Mouse (Mus musculus): ENCODE results near the gene Ptger3.

Ptger3 gene

GRCm38 (mm10) chr3:157579376-157579775 is 12.7 kb downstream of the Ptger3 start:
- in situ Hi-C loops (cut with MboI; ENCODE audit: low pct_unique_long_range_greater_than_20kb in 1 of 2, low sequenced_read_pairs in 2 of 2, unreplicated experiment in 1 of 2) = no loop called here

DNA sequence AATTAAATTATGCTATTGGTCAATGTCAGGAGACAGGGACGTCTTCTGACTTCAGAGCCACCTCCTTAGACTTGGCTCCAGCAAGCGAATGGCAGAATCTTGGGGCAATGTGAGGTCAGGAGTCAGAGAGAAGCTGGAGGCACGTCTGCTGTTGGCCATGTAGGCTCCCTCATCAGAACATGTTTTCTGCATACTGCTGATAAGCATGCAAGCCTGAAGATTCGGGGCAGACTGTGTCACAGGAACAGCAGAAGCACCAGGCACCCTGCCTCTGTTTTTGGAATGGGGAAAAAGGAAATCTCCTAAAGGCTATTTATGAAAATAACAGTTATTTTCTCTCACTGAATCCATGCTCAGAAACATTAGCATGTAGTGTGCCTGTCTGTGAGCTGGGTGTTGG is 13.6 kb downstream of the Ptger3 start:
- in situ Hi-C loops (cut with MboI; ENCODE audit: low pct_unique_long_range_greater_than_20kb in 1 of 2, low sequenced_read_pairs in 2 of 2, unreplicated experiment in 1 of 2) = no loop called here

DNA sequence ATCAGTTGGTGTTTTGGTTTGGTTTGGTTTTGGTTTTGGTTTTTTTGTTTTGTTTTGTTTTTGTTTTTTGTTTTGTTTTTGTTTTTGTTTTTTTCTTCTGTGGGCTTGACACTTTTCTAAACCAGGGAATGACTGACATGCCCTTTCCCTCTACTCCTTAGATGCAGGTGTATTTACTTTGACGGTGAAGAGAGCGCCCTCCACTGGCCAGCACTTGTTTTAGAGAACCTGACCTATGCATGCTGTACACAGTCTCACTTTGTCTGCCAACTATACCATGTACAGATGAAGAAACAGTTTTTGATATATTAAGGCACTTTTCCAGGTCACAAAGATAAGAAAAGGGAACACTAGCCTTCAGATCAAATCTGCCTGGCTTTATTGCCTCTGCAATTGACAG is 15.1 kb downstream of the Ptger3 start:
- in situ Hi-C loops (cut with MboI; ENCODE audit: low pct_unique_long_range_greater_than_20kb in 1 of 2, low sequenced_read_pairs in 2 of 2, unreplicated experiment in 1 of 2) = no loop called here

DNA sequence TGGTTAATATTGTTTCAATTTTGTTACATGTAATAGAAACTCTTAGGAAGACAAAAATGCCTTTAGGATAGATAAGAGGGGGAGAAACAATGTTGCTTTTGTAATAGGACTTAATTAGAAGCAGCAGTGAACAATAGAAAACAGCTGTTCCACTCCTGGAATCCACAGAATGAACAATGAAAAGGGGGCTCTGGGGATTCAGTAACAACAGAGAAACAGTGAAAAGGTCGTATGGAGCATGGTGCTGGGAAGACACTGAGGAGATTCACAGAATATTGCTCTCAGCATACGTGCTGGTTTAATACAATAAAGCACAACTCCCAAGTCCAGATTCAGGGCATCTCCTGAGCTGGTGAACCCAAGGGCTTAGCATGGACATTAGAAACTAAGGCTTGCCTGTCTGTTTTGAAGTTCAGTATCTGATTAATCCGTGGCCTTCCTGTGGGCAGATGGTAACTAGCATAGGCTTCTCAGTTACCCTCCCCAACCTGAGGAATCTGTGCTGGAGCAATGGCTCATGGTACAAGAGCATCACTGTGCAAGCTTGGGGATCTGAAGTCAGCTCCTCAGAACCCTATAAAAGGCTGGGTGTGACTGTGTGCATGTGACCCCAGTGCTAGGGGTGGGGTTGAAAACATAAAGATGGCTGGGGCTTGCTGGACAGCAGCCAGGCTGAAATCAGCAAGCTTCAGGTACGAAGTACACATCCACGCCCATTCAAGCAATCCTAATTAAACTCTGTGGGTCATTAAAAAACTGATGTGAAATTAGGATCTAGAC is 16.1 kb downstream of the Ptger3 start:
- in situ Hi-C loops (cut with MboI; ENCODE audit: low pct_unique_long_range_greater_than_20kb in 1 of 2, low sequenced_read_pairs in 2 of 2, unreplicated experiment in 1 of 2) = no loop called here

DNA sequence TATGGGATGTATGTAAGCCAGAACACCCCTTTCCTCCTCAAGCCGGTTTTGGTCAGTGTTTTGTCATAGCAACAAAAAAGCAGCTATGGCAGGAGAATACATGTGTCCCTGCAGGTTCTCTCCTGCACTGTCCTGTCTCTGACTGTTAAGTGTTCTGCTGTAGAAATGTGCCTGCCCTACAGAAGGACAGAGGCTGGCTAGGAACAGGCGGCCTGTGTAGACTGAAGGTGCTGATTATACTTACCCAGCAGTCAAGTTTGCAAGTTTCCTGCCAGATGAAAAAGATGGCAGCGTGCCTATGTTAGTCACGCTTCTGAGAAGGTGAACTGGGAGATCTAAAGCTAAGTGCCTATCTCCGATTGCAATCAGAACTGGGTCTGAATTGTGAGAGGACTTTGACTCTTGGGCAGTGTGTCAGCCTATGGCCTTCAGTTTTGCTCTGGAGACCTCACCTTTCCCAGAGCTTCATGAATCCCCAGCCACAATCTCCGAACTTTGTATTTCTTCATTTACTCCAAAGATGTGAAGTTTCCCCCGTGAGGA is 31.2 kb downstream of the Ptger3 start:
- in situ Hi-C loops (cut with MboI; ENCODE audit: low pct_unique_long_range_greater_than_20kb in 1 of 2, low sequenced_read_pairs in 2 of 2, unreplicated experiment in 1 of 2) = no loop called here

- in situ Hi-C loops (cut with MboI; ENCODE audit: low pct_unique_long_range_greater_than_20kb in 1 of 2, low sequenced_read_pairs in 2 of 2, unreplicated experiment in 1 of 2) = no loop called here
Measured at GRCm38 (mm10) chr3:157604684-157605410, 38.2 kb downstream of the Ptger3 start.

DNA sequence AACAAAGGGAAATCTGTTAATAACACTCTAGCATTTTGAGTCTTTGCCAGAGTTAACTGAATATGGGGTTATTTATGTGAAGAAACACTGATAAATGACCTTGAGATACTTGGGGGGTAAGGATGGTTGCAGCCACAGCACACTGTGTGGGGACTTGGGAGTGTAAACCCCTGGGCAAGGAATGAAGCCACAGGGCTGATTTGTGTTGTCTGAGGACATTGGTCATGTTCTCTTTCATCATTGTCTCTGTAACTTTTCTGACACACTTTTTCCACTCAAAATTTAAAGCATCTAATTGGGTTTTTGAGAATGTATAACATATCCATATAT is 38.7 kb downstream of the Ptger3 start:
- in situ Hi-C loops (cut with MboI; ENCODE audit: low pct_unique_long_range_greater_than_20kb in 1 of 2, low sequenced_read_pairs in 2 of 2, unreplicated experiment in 1 of 2) = no loop called here

DNA sequence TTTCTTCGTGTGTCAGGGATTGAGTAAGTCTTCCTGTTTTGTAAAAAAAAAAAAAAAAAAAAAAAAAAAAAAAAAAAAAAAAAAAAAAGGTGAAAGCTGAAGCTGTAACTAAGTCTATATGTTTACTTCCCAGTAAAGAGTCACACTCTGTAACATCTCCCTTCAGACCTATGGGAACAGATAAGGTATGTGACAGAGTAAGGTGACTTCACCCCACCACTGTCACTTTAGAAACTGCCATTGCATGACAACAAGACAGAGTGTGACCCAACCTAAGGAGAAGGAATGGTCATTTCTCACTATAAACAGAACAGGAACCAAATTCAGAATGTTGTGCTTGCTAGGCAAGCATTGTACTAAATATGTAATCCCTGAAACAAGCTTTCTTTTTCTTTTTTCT is 46.9 kb downstream of the Ptger3 start:
- in situ Hi-C loops (cut with MboI; ENCODE audit: low pct_unique_long_range_greater_than_20kb in 1 of 2, low sequenced_read_pairs in 2 of 2, unreplicated experiment in 1 of 2) = no loop called here

GRCm38 (mm10) chr3:157616949-157617348 is 50.3 kb downstream of the Ptger3 start:
- in situ Hi-C loops (cut with MboI; ENCODE audit: low pct_unique_long_range_greater_than_20kb in 1 of 2, low sequenced_read_pairs in 2 of 2, unreplicated experiment in 1 of 2) = no loop called here

DNA sequence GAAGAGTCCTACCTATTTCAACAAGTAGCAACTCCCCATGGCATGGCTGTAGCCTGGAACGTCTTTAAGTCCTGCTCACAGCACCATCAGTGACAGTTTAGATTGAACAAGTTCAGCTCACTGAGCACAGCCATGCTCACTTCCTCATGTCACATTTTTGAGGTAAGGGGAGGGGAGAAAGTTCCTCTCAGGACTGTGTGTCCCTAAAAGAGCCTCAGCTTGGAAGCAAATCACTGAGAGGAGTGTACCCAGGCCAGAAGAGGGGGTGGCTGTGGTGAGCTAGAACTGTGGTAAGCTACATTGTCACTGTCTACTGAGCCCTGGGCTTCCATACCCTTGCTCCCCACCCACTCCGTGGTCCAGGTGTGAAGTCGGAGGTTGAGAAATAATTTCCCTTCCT is 60.7 kb downstream of the Ptger3 start:
- in situ Hi-C loops (cut with MboI; ENCODE audit: low pct_unique_long_range_greater_than_20kb in 1 of 2, low sequenced_read_pairs in 2 of 2, unreplicated experiment in 1 of 2) = no loop called here

- in situ Hi-C loops (cut with MboI; ENCODE audit: low pct_unique_long_range_greater_than_20kb in 1 of 2, low sequenced_read_pairs in 2 of 2, unreplicated experiment in 1 of 2) = no loop called here
Measured at GRCm38 (mm10) chr3:157630671-157631070, 64.0 kb downstream of the Ptger3 start.

- in situ Hi-C loops (cut with MboI; ENCODE audit: low pct_unique_long_range_greater_than_20kb in 1 of 2, low sequenced_read_pairs in 2 of 2, unreplicated experiment in 1 of 2) = no loop called here
Measured at GRCm38 (mm10) chr3:157631383-157631782, 64.7 kb downstream of the Ptger3 start.

DNA sequence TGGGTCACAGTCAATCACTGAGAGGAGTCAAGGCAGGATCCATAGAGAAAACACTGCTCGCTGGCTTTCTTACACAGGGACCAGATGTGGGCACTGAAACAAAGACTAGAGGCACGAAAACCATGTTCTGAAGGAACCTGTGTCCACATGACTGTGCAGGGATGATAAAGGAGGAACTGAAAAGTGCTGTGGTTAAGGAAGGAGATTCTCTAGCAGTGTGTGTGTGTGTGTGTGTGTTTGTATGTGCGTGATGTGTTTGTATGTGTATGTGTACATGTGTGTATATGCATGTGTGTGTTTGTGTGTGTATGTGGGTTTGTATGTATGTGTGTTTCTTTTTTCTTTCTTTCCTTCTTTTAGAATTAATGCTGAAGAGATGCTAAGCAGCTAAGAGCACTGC is 67.7 kb downstream of the Ptger3 start:
- in situ Hi-C loops (cut with MboI; ENCODE audit: low pct_unique_long_range_greater_than_20kb in 1 of 2, low sequenced_read_pairs in 2 of 2, unreplicated experiment in 1 of 2) = no loop called here

DNA sequence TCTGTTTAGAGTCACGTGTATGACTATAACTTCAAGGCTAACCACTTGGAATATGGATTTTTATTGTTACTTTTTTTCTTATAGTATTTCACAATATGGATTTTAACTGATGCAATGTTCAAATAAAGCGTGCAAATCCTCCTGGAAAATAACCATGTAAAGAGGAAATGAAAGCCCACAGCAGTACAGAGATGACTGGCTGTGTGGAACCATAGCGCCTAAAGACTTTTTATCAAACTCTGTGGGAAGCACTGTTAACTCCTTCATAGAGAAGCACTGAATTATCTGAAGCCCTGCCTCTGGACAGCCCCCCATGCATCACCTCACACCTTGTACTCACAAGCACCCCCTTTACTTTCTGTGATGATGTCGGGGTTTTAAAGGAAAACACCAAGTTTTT is 69.0 kb downstream of the Ptger3 start:
- in situ Hi-C loops (cut with MboI; ENCODE audit: low pct_unique_long_range_greater_than_20kb in 1 of 2, low sequenced_read_pairs in 2 of 2, unreplicated experiment in 1 of 2) = no loop called here

- in situ Hi-C loops (cut with MboI; ENCODE audit: low pct_unique_long_range_greater_than_20kb in 1 of 2, low sequenced_read_pairs in 2 of 2, unreplicated experiment in 1 of 2) = no loop called here
Measured at GRCm38 (mm10) chr3:157636887-157637286, 70.2 kb downstream of the Ptger3 start.

- in situ Hi-C loops (cut with MboI; ENCODE audit: low pct_unique_long_range_greater_than_20kb in 1 of 2, low sequenced_read_pairs in 2 of 2, unreplicated experiment in 1 of 2) = no loop called here
Measured at GRCm38 (mm10) chr3:157637341-157637740, 70.6 kb downstream of the Ptger3 start.

DNA sequence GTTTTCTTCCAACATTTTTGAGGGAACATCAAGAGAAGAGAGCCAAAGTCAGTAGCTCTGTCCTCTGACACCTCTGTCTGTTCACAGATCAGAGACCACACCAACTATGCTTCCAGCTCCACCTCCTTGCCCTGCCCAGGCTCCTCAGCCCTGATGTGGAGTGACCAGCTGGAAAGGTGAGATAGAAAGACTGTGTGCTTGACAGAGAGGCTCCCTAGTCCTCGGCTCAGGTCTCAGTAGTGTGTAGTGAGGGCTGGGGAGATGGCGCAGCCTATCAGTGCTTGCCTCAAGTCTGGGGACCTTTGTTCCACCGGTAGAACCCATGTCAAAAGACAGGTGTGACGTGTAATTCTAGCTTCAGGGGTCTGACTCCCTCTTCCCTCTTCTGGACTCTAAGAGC is 74.9 kb downstream of the Ptger3 start:
- in situ Hi-C loops (cut with MboI; ENCODE audit: low pct_unique_long_range_greater_than_20kb in 1 of 2, low sequenced_read_pairs in 2 of 2, unreplicated experiment in 1 of 2) = no loop called here

- in situ Hi-C loops (cut with MboI; ENCODE audit: low pct_unique_long_range_greater_than_20kb in 1 of 2, low sequenced_read_pairs in 2 of 2, unreplicated experiment in 1 of 2) = no loop called here
Measured at GRCm38 (mm10) chr3:157661622-157662021, 94.9 kb downstream of the Ptger3 start.

GRCm38 (mm10) chr3:157664486-157665041 is 97.9 kb downstream of the Ptger3 start:
- in situ Hi-C loops (cut with MboI; ENCODE audit: low pct_unique_long_range_greater_than_20kb in 1 of 2, low sequenced_read_pairs in 2 of 2, unreplicated experiment in 1 of 2) = no loop called here

DNA sequence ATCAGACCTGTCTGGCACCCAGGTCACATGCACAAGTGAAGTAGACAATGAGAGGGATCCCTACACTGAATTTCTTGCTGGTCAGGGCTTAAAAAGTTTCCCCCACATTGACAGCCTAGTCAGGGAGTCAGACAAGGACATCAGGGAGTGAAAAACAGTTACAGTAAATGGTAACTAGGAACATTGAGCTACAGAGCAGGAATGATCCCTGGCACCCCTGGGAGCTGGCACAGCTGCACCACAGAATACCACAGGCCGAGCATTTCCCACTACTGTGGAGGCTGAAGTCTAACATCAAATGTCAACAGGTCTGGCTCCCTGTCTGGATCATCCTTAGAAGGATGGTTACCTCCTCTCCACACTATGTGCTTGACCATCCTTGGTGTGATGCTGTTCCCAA is 98.8 kb downstream of the Ptger3 start:
- in situ Hi-C loops (cut with MboI; ENCODE audit: low pct_unique_long_range_greater_than_20kb in 1 of 2, low sequenced_read_pairs in 2 of 2, unreplicated experiment in 1 of 2) = no loop called here
